Mouse (Mus musculus): Measurements from ENCODE around the gene Cntfr. TPM values are rescaled to one million over a fixed set of nuclear protein-coding genes. Genes with fewer than 3 reads are reported as not detected.

The Cntfr gene
- polyA plus RNA-seq, 1 experiment from 2014 or later: 7.1 TPM

DNA sequence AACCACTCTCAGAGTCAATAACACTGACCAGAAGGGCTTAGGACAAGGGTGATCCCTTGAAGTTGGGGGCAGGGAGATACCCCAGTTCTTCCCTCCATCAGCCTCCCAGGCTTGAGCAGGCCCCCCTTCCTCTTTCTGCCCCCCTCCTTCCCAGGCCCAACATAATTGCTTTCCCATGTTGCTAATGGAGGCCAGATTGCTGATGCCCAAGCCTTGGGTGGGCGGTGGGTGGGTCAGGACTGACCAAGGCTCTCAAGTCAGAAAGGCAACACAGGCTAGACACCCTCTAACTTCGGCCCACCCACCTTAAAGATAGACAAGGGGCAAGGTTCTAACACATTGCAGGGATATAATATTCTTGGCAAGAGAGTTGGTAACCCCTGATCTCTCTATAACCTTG lies 41.4 kb downstream of the Cntfr start:
- Histone ChIP-seq H3K4me3 (no peak overlapping the region), H3K27me3 (peaks cover 58% of the 10 kb centered on the region), H3K27ac (no peak overlapping the region), H3K9ac (no peak overlapping the region), H3K36me3 (no peaks in the 10 kb centered on the region), H3K9me3 (no peaks in the 10 kb centered on the region), H3K4me1 (peaks cover 25% of the 10 kb centered on the region), H3K4me2 (no peak overlapping the region)
- WGBS: 63% methylated on average over 2 of the region's 2 CpGs
- no peak for ATAC-seq (ENCODE audit: insufficient number of reproducible peaks, low FRiP score, low TSS enrichment, low read depth)

DNA sequence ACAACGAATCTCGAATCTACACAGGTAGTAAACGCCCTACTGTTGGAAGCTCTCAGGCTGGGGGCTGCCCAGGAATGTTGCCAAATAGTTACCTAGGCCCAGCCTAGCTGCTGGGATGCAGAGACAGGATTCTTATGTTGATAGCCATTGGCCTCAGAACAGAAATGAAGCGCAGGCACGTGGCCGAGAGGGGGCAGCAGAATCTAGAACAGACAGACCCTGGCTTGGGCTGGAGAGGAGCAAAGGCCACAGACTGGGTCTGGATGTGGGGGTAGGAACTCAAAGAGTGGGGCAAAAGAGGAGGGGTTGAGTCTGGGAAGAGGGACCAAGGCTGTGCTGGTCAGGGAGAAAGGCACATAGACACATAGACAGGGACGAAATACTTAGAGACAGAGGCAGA lies 42.7 kb downstream of the Cntfr start:
- Histone ChIP-seq H3K9me3 (no peaks in the 10 kb centered on the region), H3K4me1 (peaks cover 14% of the 10 kb centered on the region), H3K27ac (no peak overlapping the region), H3K27me3 (peaks cover 53% of the 10 kb centered on the region), H3K4me2 (no peak overlapping the region), H3K9ac (no peak overlapping the region), H3K36me3 (no peaks in the 10 kb centered on the region), H3K4me3 (no peak overlapping the region)
- WGBS: 13% methylated on average over 7 of the region's 7 CpGs
- ATAC-seq (ENCODE audit: insufficient number of reproducible peaks, low FRiP score, low TSS enrichment, low read depth): no peak

DNA sequence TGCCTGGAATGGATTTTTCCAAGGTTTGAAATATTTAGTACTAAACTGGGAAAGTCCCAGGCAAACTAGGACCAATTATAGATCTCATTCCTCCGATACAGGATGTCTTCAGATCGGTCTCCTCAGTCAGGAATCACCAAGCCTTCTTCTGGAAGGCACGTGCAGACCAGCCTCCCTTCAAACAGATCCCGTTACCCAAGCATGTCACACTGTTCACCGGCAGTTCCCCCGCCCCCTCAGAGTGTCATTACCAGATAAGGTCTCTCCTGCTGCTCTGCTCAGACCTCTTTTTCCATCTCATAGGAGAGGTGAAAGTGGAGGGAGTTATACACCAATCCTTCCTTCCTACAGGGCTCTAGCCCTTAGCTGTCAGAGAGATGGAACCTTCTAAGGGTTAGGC lies 43.2 kb downstream of the Cntfr start:
- Histone ChIP-seq H3K36me3 (no peaks in the 10 kb centered on the region), H3K9ac (no peak overlapping the region), H3K27ac (no peak overlapping the region), H3K4me3 (no peak overlapping the region), H3K27me3 (peaks cover 49% of the 10 kb centered on the region), H3K4me2 (no peak overlapping the region), H3K4me1 (peaks cover 10% of the 10 kb centered on the region), H3K9me3 (no peaks in the 10 kb centered on the region)
- WGBS: 57% methylated on average over 6 of the region's 6 CpGs
- no peak for ATAC-seq (ENCODE audit: insufficient number of reproducible peaks, low FRiP score, low TSS enrichment, low read depth)

DNA sequence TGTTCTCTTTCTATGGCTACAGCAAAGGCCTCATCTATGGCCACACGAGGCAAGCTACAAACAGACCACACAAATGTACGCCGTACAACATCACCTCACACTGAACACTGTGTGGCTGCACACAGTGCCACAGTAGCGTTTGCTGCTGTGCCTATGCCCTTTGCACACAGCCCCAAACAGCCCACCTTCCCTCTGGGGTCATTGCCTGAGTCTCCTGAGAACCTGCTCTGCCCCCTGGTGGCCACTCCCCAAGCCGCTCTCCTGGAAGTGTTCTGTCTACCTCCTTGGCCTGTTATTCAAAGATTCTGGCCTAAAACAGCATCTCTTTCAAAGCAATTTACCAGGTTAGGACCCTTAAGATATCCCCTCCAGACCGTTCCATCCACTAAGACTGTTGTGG lies 43.6 kb downstream of the Cntfr start:
- Histone ChIP-seq H3K9ac (no peak overlapping the region), H3K4me2 (no peak overlapping the region), H3K27me3 (peaks cover 47% of the 10 kb centered on the region), H3K36me3 (no peaks in the 10 kb centered on the region), H3K4me3 (no peak overlapping the region), H3K27ac (no peak overlapping the region), H3K9me3 (no peaks in the 10 kb centered on the region), H3K4me1 (peaks cover 5% of the 10 kb centered on the region)
- 45% methylated on average over 6 of the region's 6 CpGs for WGBS
- ATAC-seq (ENCODE audit: insufficient number of reproducible peaks, low FRiP score, low TSS enrichment, low read depth): no peak

- Histone ChIP-seq H3K27me3 (peaks cover 10% of the 10 kb centered on the region), H3K36me3 (no peaks in the 10 kb centered on the region), H3K27ac (no peak overlapping the region), H3K4me2 (no peak overlapping the region), H3K9ac (no peak overlapping the region), H3K9me3 (no peaks in the 10 kb centered on the region), H3K4me3 (no peak overlapping the region), H3K4me1 (no peaks in the 10 kb centered on the region)
- WGBS: 61% methylated on average over 7 of the region's 7 CpGs
- no peak for ATAC-seq (ENCODE audit: insufficient number of reproducible peaks, low FRiP score, low TSS enrichment, low read depth)
Observed at GRCm38 (mm10) chr4:41648627-41649026, 48.3 kb downstream of the Cntfr start.

DNA sequence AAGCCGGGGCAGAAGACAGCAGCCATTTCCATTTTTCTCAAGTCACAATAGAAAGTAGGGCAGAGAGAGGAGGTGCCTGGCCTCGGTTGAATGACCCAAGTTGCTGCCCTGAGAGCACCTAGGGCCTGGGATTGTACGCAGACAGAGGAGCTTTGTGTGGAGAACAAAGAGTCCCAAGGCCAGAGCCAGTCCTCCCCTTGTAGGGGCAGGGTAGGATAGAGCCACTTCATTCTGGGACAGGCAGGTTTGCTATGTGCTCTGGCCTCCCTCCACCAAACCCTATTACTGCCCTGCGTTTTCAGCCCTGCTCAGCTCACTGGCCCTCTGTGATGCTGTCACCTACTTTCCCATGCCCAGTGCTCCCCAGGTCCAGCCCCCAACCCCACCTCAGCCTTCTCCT lies 48.7 kb downstream of the Cntfr start:
- no peaks in the 10 kb centered on the region for H3K4me1 ChIP-seq
- 64% methylated on average over 4 of the region's 4 CpGs for WGBS

GRCm38 (mm10) chr4:41645488-41645887 lies 51.4 kb downstream of the Cntfr start:
- Histone ChIP-seq H3K9me3 (no peaks in the 10 kb centered on the region), H3K27me3 (no peaks in the 10 kb centered on the region; the same call in 1 of the 2 replicates), H3K27ac (no peak overlapping the region), H3K4me2 (no peak overlapping the region), H3K4me1 (0 out of 2 replicates have a peak, but pooled peaks cover under 1% of the 10 kb centered on the region), H3K4me3 (no peak overlapping the region), H3K9ac (no peak overlapping the region), H3K36me3 (no peaks in the 10 kb centered on the region)
- no peak for ATAC-seq (ENCODE audit: insufficient number of reproducible peaks, low FRiP score, low TSS enrichment, low read depth)
- WGBS: 25% methylated on average over 5 of the region's 5 CpGs

More for the DNA sequence above, 48.7 kb downstream of the Cntfr start:
- Histone ChIP-seq H3K27ac (no peak overlapping the region), H3K4me3 (no peak overlapping the region), H3K27me3 (peaks cover 8% of the 10 kb centered on the region; the same call in 1 of the 2 replicates), H3K4me2 (no peak overlapping the region), H3K9ac (no peak overlapping the region), H3K9me3 (no peaks in the 10 kb centered on the region), H3K36me3 (no peaks in the 10 kb centered on the region)
- no peak for ATAC-seq (ENCODE audit: insufficient number of reproducible peaks, low FRiP score, low TSS enrichment, low read depth)

- 72% methylated on average over 6 of the region's 6 CpGs for WGBS
- Histone ChIP-seq H3K9ac (no peak overlapping the region), H3K36me3 (no peaks in the 10 kb centered on the region), H3K4me3 (no peak overlapping the region), H3K4me1 (peaks cover 24% of the 10 kb centered on the region), H3K4me2 (no peak overlapping the region), H3K27me3 (peaks cover 24% of the 10 kb centered on the region), H3K27ac (no peak overlapping the region), H3K9me3 (no peaks in the 10 kb centered on the region)
- ATAC-seq (ENCODE audit: insufficient number of reproducible peaks, low FRiP score, low TSS enrichment, low read depth): no peak
Observed at GRCm38 (mm10) chr4:41641199-41641822, 55.6 kb downstream of the Cntfr start.

- Histone ChIP-seq H3K4me1 (peaks cover 31% of the 10 kb centered on the region), H3K9ac (peak within 1 kb of the TSS; percentile 73), H3K27ac (peak within 1 kb of the TSS; percentile 67), H3K27me3 (peaks cover 28% of the 10 kb centered on the region), H3K4me3 (peak within 1 kb of the TSS; percentile 59), H3K4me2 (peak within 1 kb of the TSS; percentile 86), H3K9me3 (no peaks in the 10 kb centered on the region), H3K36me3 (no peaks in the 10 kb centered on the region)
- ATAC-seq (ENCODE audit: insufficient number of reproducible peaks, low FRiP score, low TSS enrichment, low read depth): peak; percentile 87
- under 1% methylated on average over 55 of the region's 74 CpGs for WGBS
Observed at GRCm38 (mm10) chr4:41639913-41640507, 56.9 kb downstream of the Cntfr start, which contains the start of gene Enho. TSS of gene Enho (minus strand) at chr4:41640324.

DNA sequence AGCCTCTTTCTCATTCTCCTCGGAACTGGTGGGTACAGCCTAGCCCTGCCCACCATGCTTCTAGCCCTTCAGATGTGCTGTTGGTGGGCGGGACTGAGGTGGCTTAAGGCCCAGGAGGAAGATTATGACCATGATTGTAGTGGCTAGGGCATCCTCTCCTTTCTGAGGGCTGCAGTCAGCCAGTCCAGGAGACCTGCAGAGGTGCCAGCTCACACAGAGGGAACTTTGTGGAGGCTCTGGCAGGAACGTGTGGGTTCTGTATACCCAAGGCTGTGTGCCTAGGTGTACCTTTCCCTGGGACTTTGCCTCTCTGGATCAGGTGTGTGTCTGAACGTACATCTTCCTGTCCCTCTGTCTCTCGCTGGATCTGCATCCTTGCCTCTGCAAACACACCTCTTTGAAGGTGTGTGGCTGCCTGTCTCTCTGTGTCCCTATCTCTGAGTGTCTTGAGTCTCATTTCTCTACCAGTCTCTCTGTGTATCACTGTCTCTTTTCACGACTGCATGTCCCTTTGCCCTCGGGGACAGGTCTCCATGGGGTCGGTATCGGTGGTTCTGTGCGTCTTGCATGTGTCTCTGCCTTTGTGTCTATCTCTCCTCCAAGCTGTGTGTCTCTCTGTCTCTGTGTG lies 57.6 kb downstream of the Cntfr start:
- Histone ChIP-seq H3K27me3 (peaks cover 28% of the 10 kb centered on the region), H3K9ac (peak overlapping the region; percentile 73), H3K4me3 (peak overlapping the region; percentile 59), H3K36me3 (no peaks in the 10 kb centered on the region), H3K4me2 (peak overlapping the region; percentile 86), H3K4me1 (peaks cover 31% of the 10 kb centered on the region), H3K27ac (no peak overlapping the region), H3K9me3 (no peaks in the 10 kb centered on the region)
- ATAC-seq (ENCODE audit: insufficient number of reproducible peaks, low FRiP score, low TSS enrichment, low read depth): no peak
- WGBS: 14% methylated on average over 10 of the region's 10 CpGs

- H3K27ac ChIP-seq: no peak overlapping the region
- no peak overlapping the region for H3K4me3 ChIP-seq
- H3K4me2 ChIP-seq: peak overlapping the region; percentile 86
Observed at GRCm38 (mm10) chr4:41638828-41639213, 58.1 kb downstream of the Cntfr start.

GRCm38 (mm10) chr4:41638186-41638731 lies 58.6 kb downstream of the Cntfr start:
- Histone ChIP-seq H3K36me3 (no peaks in the 10 kb centered on the region), H3K9me3 (no peaks in the 10 kb centered on the region), H3K27ac (no peak overlapping the region), H3K4me1 (peaks cover 31% of the 10 kb centered on the region), H3K27me3 (peaks cover 28% of the 10 kb centered on the region), H3K9ac (no peak overlapping the region), H3K4me3 (no peak overlapping the region), H3K4me2 (no peak overlapping the region)
- ATAC-seq (ENCODE audit: insufficient number of reproducible peaks, low FRiP score, low TSS enrichment, low read depth): no peak
- 91% methylated on average over 10 of the region's 10 CpGs for WGBS

More at GRCm38 (mm10) chr4:41638828-41639213, 58.1 kb downstream of the Cntfr start:
- 78% methylated on average over 6 of the region's 6 CpGs for WGBS
- Histone ChIP-seq H3K36me3 (no peaks in the 10 kb centered on the region), H3K9ac (no peak overlapping the region), H3K9me3 (no peaks in the 10 kb centered on the region), H3K27me3 (peaks cover 28% of the 10 kb centered on the region), H3K4me1 (peaks cover 31% of the 10 kb centered on the region)
- ATAC-seq (ENCODE audit: insufficient number of reproducible peaks, low FRiP score, low TSS enrichment, low read depth): no peak

Measured in limb, embryonic 15.5 days (tissue).